Mouse (Mus musculus) erythroblast, embryonic 14.5 days (primary cell): Measurements from ENCODE around the gene Sc5d.

ENCODE experiments used
- GATA1 ChIP-seq: IDR thresholded peaks from 2 replicates; pipeline ENCODE4 v1.6.1; 2012; ENCODE audit warnings: low read length, inconsistent platforms, mixed read lengths
- TAL1 ChIP-seq: IDR thresholded peaks from 3 replicates; pipeline ENCODE4 v1.6.1; 2012; ENCODE audit warnings: low read length, inconsistent platforms, mixed read lengths

DNA sequence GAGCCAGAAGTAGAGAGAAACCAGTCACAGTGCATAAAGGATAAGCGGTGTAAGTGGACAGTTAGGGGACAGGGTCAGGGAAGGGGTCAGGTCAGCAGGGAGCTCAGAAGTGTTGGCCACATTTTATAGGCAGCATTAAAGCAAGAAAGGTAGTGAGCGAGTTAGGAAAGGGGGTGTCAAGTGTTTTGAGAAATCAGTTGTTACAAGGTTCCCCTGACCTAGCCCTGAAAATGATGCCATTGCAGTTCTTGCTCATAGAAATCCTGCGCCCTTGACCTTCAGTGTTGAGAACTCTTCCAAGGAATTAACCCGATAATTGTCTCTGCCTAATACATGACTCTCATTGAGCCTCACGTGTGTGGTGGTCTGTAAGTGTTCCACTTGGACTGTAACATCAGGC, 6.0 kb upstream of the Sc5d start:
- TF ChIP-seq TAL1 (no peak), GATA1 (no peak)
